Mouse (Mus musculus) heart, postnatal 25 days (tissue): ENCODE measurements at regions not wholly inside any gene's neighbourhood (a gene's known extent, or its start where the extent isn't known, plus 50 kb on each side); places are given as distances from the start of the nearest gene placed in this dataset.

Experiments
- DNase-seq: peaks from one replicate; pipeline ENCODE4 v3.0.0; 2022; ENCODE audit warnings: low spot score
- intact Hi-C: fragments of 180-260 bp; cut with DNase I; formaldehyde crosslinking; loops from one replicate; pipeline ENCODE4 v1.15.1; 2025

- DNase-seq, result no peak
- intact Hi-C loops, result no loop called here
These were observed 510.6 kb upstream of the Plxna2 start for GRCm38 (mm10) chr1:194107271-194107938.

GRCm38 (mm10) chr1:194089918-194090548, 528.0 kb upstream of the Plxna2 start:
- no peak for DNase-seq
- intact Hi-C loops, result no loop called here

- intact Hi-C loops, result no loop called here
- DNase-seq, result no peak
These were observed 559.5 kb upstream of the Plxna2 start for GRCm38 (mm10) chr1:194058512-194058911.

GRCm38 (mm10) chr1:194056544-194056943, 561.5 kb upstream of the Plxna2 start:
- DNase-seq, result no peak
- intact Hi-C loops, result no loop called here

- DNase-seq, result no peak
- intact Hi-C loops, result no loop called here
These were observed 568.2 kb upstream of the Plxna2 start for GRCm38 (mm10) chr1:194049746-194050351.

- no peak for DNase-seq
- intact Hi-C loops, result no loop called here
These were observed 576.3 kb upstream of the Plxna2 start for GRCm38 (mm10) chr1:194041393-194042352.

- intact Hi-C loops, result no loop called here
- no peak for DNase-seq
These were observed 579.3 kb upstream of the Plxna2 start for GRCm38 (mm10) chr1:194038711-194039110.

GRCm38 (mm10) chr1:194034199-194034883, 583.7 kb upstream of the Plxna2 start:
- no peak for DNase-seq

GRCm38 (mm10) chr1:194032603-194033002, 585.4 kb upstream of the Plxna2 start:
- intact Hi-C loops, result no loop called here
- no peak for DNase-seq

More at GRCm38 (mm10) chr1:194034199-194034883, 583.7 kb upstream of the Plxna2 start:
- intact Hi-C loops, result no loop called here

- intact Hi-C loops, result no loop called here
These were observed 587.3 kb upstream of the Plxna2 start for GRCm38 (mm10) chr1:194030651-194031228.

GRCm38 (mm10) chr1:194026958-194027692, 590.9 kb upstream of the Plxna2 start:
- DNase-seq, result no peak
- intact Hi-C loops, result no loop called here

More at GRCm38 (mm10) chr1:194030651-194031228, 587.3 kb upstream of the Plxna2 start:
- no peak for DNase-seq

- intact Hi-C loops, result no loop called here
- DNase-seq, result no peak
These were observed 591.8 kb upstream of the Plxna2 start for GRCm38 (mm10) chr1:194026213-194026612.

GRCm38 (mm10) chr1:194019282-194019681, 598.7 kb upstream of the Plxna2 start:
- intact Hi-C loops, result no loop called here
- no peak for DNase-seq

- DNase-seq, result no peak
- intact Hi-C loops, result no loop called here
These were observed 622.1 kb upstream of the Camk1g start for GRCm38 (mm10) chr1:193992226-193992625.

GRCm38 (mm10) chr1:193989956-193990675, 620.0 kb upstream of the Camk1g start:
- intact Hi-C loops, result no loop called here
- DNase-seq, result no peak

- DNase-seq, result no peak
- intact Hi-C loops, result no loop called here
These were observed 619.1 kb upstream of the Camk1g start for GRCm38 (mm10) chr1:193988970-193989904.

- no peak for DNase-seq
- intact Hi-C loops, result no loop called here
These were observed 610.5 kb upstream of the Camk1g start for GRCm38 (mm10) chr1:193980571-193980970.
